Mouse (Mus musculus): ENCODE data around the gene Chd5. TPM values are rescaled to one million over a fixed set of nuclear protein-coding genes. Genes with fewer than 3 reads are reported as not detected.

The Chd5 gene
- total and polyA plus RNA-seq, 2 experiments from 2014 or later, result 61.2 to 65.6 TPM

DNA sequence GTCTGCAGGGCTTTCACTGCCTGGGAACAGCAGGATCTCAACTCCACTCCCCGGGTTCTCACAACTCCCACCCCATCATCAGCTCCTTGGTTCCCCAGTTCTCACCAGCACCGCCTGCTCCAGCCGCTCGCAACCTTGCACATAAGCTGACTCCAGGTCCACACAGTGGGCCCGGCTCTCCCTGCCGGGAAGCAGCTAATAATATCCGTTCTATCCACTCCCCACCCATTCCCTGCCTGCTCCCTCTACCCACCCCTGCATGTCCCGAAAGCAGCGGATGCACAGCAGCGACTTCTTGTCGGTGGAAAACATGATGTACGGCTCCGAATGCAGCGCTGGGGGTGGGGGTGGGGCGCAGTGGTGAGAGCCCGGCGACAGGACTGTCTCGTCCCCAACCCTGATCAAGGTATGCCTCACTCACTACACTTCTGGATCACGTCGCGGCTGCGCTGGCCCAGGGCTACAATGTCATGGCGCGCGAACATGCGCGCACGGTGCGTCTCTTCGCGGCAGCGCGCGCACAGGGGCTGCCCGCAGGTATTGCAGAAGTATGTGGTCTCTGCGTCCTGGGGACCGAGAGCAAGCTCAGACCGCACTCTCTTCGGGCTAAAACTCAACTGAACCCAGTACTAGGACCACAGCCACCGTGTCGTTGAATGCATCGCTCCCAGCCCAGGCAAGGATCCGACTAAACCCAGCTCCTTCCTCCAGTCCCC lies 22.8 kb upstream of the Chd5 start:
- TF ChIP-seq CTCF (IDR thresholded peaks at IDR 0.05; ENCODE audit: low read depth), result no peak
- H3K27ac ChIP-seq, result no peak overlapping the region
- DNase-seq (ENCODE audit: low spot score), result peak; percentile 53
- peak overlapping the region; percentile 53 for H3K4me2 ChIP-seq (ENCODE audit: low read depth, low read length)
- H3K9me3 ChIP-seq (ENCODE audit: low read length), result no peaks in the 10 kb centered on the region
- peaks cover 14% of the 10 kb centered on the region; the same call in 1 of the 2 replicates for H3K4me1 ChIP-seq (ENCODE audit: insufficient read depth, low read length)
- ATAC-seq, result peak; percentile 21; the same call in 1 of the 2 replicates
- H3K9ac ChIP-seq (replicated peaks; ENCODE audit: low read length), result peak overlapping the region; percentile 35; the same call in 1 of the 2 replicates
- H3K27me3 ChIP-seq (ENCODE audit: insufficient read depth, low read length), result peaks cover 34% of the 10 kb centered on the region
- H3K36me3 ChIP-seq (ENCODE audit: insufficient read depth, low read length), result no peaks in the 10 kb centered on the region
- peak overlapping the region; percentile 34 for H3K4me3 ChIP-seq (ENCODE audit: low read length)
- under 1% methylated on average over 43 of the region's 43 CpGs for WGBS

GRCm38 (mm10) chr4:152317631-152318033 lies 20.8 kb upstream of the Chd5 start:
- ATAC-seq, result no peak

DNA sequence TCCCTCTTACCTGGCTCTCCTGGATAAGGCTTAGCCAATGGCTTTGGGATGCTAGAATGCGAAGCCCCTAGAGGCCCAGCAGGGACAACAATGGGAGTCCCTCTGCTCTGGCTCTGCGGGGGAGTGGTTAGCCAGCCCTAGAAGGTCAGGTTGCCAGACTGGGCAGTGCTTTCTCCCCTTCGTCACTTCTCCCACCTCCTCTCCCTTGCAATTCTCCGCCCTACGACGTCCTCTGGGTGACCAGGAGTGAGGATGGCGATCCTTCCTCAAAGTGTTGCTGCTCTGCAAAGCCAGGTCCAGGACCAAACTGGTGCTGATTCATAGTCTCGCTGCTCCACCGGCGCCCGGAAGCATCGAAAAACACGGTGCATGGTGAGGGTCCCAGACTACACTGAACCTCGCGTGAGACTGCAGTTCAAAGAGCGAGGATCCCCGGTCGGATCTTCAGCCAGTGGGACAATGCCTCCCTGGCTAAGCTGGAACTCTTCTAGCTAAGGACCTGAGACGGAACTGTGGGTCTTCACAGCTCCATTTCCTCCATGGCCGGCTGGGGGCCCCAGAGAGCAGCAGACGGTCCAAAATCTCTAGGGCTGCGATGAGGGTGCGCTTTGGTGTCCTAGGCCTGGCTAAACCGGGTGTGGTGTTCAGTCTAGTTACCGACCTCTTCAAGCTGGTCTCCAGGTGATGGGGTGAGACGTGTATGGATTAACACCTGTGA lies 19.8 kb upstream of the Chd5 start, which contains the start of gene Rnf207:
TSS of gene Rnf207 (minus strand) at position 477 of the 718 bp plus-strand sequence.
- DNase-seq (ENCODE audit: low spot score) (peak; percentile 55), ATAC-seq (no peak)
- peak; percentile 62 for TF ChIP-seq CTCF (IDR thresholded peaks at IDR 0.05; ENCODE audit: low read depth)
- no peak within 1 kb of the TSS for H3K27ac ChIP-seq
- 0 out of 2 replicates have a peak within 1 kb of the TSS, but pooled peaks have one; percentile 13 for H3K9ac ChIP-seq (replicated peaks; ENCODE audit: low read length)
- H3K9me3 ChIP-seq (ENCODE audit: low read length), result no peaks in the 10 kb centered on the region
- 0 out of 2 replicates have a peak, but pooled peaks cover 2% of the 10 kb centered on the region for H3K4me1 ChIP-seq (ENCODE audit: insufficient read depth, low read length)
- H3K36me3 ChIP-seq (ENCODE audit: insufficient read depth, low read length), result no peaks in the 10 kb centered on the region
- 4% methylated on average over 26 of the region's 26 CpGs for WGBS
- H3K27me3 ChIP-seq (ENCODE audit: insufficient read depth, low read length), result peaks cover 27% of the 10 kb centered on the region
- H3K4me3 ChIP-seq (ENCODE audit: low read length), result no peak within 1 kb of the TSS
- H3K4me2 ChIP-seq (ENCODE audit: low read depth, low read length), result 0 out of 2 replicates have a peak within 1 kb of the TSS, but pooled peaks have one; percentile 17

More at GRCm38 (mm10) chr4:152317631-152318033, 20.8 kb upstream of the Chd5 start:
- H3K9me3 ChIP-seq (ENCODE audit: low read length), result no peaks in the 10 kb centered on the region
- no peaks in the 10 kb centered on the region for H3K36me3 ChIP-seq (ENCODE audit: insufficient read depth, low read length)
- no peak for DNase-seq (ENCODE audit: low spot score)
- no peak overlapping the region for H3K27ac ChIP-seq
- H3K9ac ChIP-seq (replicated peaks; ENCODE audit: low read length), result no peak overlapping the region
- no peak for TF ChIP-seq CTCF (IDR thresholded peaks at IDR 0.05; ENCODE audit: low read depth)
- 61% methylated on average over 6 of the region's 6 CpGs for WGBS
- peaks cover 27% of the 10 kb centered on the region for H3K27me3 ChIP-seq (ENCODE audit: insufficient read depth, low read length)
- H3K4me3 ChIP-seq (ENCODE audit: low read length), result no peak overlapping the region
- peaks cover 12% of the 10 kb centered on the region; the same call in 1 of the 2 replicates for H3K4me1 ChIP-seq (ENCODE audit: insufficient read depth, low read length)
- no peak overlapping the region for H3K4me2 ChIP-seq (ENCODE audit: low read depth, low read length)

GRCm38 (mm10) chr4:152321464-152321863 lies 17.0 kb upstream of the Chd5 start:
- no peak overlapping the region for H3K9ac ChIP-seq (replicated peaks; ENCODE audit: low read length)
- ATAC-seq, result no peak
- no peak overlapping the region for H3K4me3 ChIP-seq (ENCODE audit: low read length)

DNA sequence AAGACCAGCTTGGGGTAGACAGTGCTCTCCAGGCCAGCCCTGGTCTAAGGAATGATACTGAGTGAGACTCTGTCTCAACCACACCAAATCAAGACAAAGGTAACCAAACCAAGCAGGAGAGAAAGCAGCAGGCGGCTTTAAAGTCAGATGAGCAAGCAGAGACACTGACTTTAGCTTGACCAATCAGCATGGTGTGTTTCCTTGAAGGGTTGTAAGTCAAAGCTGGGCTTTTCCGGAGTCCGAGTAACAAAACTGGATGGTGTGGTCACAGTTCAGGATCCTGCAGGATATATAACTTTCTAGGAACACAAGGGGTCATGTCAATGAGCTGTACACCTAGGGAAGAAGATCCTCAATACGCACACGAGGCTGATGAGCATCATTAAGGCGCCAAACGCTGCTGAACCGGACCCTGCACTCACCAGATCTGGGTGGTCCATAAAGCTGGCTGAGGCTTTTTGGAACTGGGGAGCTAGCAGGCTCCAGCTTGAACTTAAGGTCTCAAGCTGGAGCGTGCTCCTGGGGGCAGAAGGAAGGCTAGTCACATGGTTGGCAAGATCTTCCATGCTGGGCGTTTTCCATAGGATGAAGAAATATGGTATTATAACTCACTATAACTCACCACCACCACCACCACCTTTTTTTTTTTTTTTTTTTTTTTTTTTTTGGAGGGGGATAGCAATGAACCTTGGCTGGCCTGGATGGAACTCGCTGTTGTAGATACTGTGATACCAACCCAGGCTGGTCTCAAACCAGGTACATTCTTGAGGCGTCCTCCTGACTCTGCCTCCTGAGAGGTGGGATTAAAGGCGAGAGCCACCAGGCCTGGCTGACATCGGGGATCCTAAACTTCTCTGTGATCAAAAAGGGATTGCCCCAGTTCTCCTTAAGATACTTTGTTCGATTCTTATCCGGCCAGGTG lies 13.5 kb upstream of the Chd5 start:
- Histone ChIP-seq H3K4me3 (ENCODE audit: low read length) (peak overlapping the region; percentile 95), H3K36me3 (ENCODE audit: insufficient read depth, low read length) (peaks cover 11% of the 10 kb centered on the region; the same call in 1 of the 2 replicates), H3K9ac (replicated peaks; ENCODE audit: low read length) (no peak overlapping the region), H3K9me3 (ENCODE audit: low read length) (no peaks in the 10 kb centered on the region), H3K27me3 (ENCODE audit: insufficient read depth, low read length) (no peaks in the 10 kb centered on the region), H3K4me2 (ENCODE audit: low read depth, low read length) (peak overlapping the region; percentile 81), H3K4me1 (ENCODE audit: insufficient read depth, low read length) (peaks cover 10% of the 10 kb centered on the region), H3K27ac (no peak overlapping the region)
- DNase-seq (ENCODE audit: low spot score) (no peak), ATAC-seq (peak; percentile 8; the same call in 1 of the 2 replicates)
- no peak for TF ChIP-seq CTCF (IDR thresholded peaks at IDR 0.05; ENCODE audit: low read depth)
- WGBS, result 54% methylated on average over 16 of the region's 16 CpGs

More at GRCm38 (mm10) chr4:152321464-152321863, 17.0 kb upstream of the Chd5 start:
- peaks cover 1% of the 10 kb centered on the region; the same call in 1 of the 2 replicates for H3K27me3 ChIP-seq (ENCODE audit: insufficient read depth, low read length)
- TF ChIP-seq CTCF (IDR thresholded peaks at IDR 0.05; ENCODE audit: low read depth), result no peak
- no peak overlapping the region for H3K4me2 ChIP-seq (ENCODE audit: low read depth, low read length)
- H3K4me1 ChIP-seq (ENCODE audit: insufficient read depth, low read length), result peaks cover 2% of the 10 kb centered on the region; the same call in 1 of the 2 replicates
- H3K36me3 ChIP-seq (ENCODE audit: insufficient read depth, low read length), result no peaks in the 10 kb centered on the region
- no peaks in the 10 kb centered on the region for H3K9me3 ChIP-seq (ENCODE audit: low read length)
- 64% methylated on average over 5 of the region's 5 CpGs for WGBS
- no peak for DNase-seq (ENCODE audit: low spot score)
- no peak overlapping the region for H3K27ac ChIP-seq
